In genomic region chr10:77509403-77510187, GRCm38 (mm10) we compare ENCODE assay signal across 1 mouse cellular context.
TF ChIP-seq lines count a peak whose summit lies in the region.

No protein-coding gene starts in this region.

TF ChIP-seq in C2C12, 6 proteins besides CTCF, POLR2A, EP300 and RAD21 (continued from another document):
- no peak for TF ChIP-seq MYOD1 (IDR thresholded peaks at IDR 0.05; ENCODE audit: control insufficient read depth, insufficient read length, low read depth)
- TF ChIP-seq MAX (IDR thresholded peaks at IDR 0.05), result no peak
- TF ChIP-seq CEBPB (IDR thresholded peaks at IDR 0.05; ENCODE audit: low read depth), result no peak
